Mouse (Mus musculus): Measurements from ENCODE around the gene Ncam1. TPM values are rescaled to one million over a fixed set of nuclear protein-coding genes. Genes with fewer than 3 reads are reported as not detected.

Gene Ncam1
- total RNA-seq, 2 experiments from 2014 or later: 36.8 to 51.7 TPM

GRCm38 (mm10) chr9:49529366-49529959 lies 269.3 kb downstream of the Ncam1 start:
- no peak for DNase-seq
- intact Hi-C loops (cut with DNase I; ENCODE audit: low total_unique reads): no loop called here

- intact Hi-C loops (cut with DNase I; ENCODE audit: low total_unique reads): no loop called here
- no peak for DNase-seq
Measured at GRCm38 (mm10) chr9:49528943-49529342, 269.8 kb downstream of the Ncam1 start.

GRCm38 (mm10) chr9:49528026-49528425 lies 270.7 kb downstream of the Ncam1 start:
- no peak for DNase-seq
- intact Hi-C loops (cut with DNase I; ENCODE audit: low total_unique reads): no loop called here

GRCm38 (mm10) chr9:49527340-49527739 lies 271.4 kb downstream of the Ncam1 start:
- intact Hi-C loops (cut with DNase I; ENCODE audit: low total_unique reads): no loop called here
- no peak for DNase-seq

GRCm38 (mm10) chr9:49524721-49525120 lies 274.0 kb downstream of the Ncam1 start:
- intact Hi-C loops (cut with DNase I; ENCODE audit: low total_unique reads): no loop called here

GRCm38 (mm10) chr9:49523881-49524280 lies 274.8 kb downstream of the Ncam1 start:
- intact Hi-C loops (cut with DNase I; ENCODE audit: low total_unique reads): no loop called here
- no peak for DNase-seq

More at GRCm38 (mm10) chr9:49524721-49525120, 274.0 kb downstream of the Ncam1 start:
- DNase-seq: no peak

- intact Hi-C loops (cut with DNase I; ENCODE audit: low total_unique reads): no loop called here
- DNase-seq: no peak
Measured at GRCm38 (mm10) chr9:49514306-49514705, 284.4 kb downstream of the Ncam1 start.

GRCm38 (mm10) chr9:49510666-49511065 lies 288.1 kb downstream of the Ncam1 start:
- no peak for DNase-seq

GRCm38 (mm10) chr9:49509628-49510027 lies 289.1 kb downstream of the Ncam1 start:
- no peak for DNase-seq
- intact Hi-C loops (cut with DNase I; ENCODE audit: low total_unique reads): no loop called here

More at GRCm38 (mm10) chr9:49510666-49511065, 288.1 kb downstream of the Ncam1 start:
- intact Hi-C loops (cut with DNase I; ENCODE audit: low total_unique reads): no loop called here

- intact Hi-C loops (cut with DNase I; ENCODE audit: low total_unique reads): no loop called here
- DNase-seq: no peak
Measured at GRCm38 (mm10) chr9:49509094-49509493, 289.6 kb downstream of the Ncam1 start.

GRCm38 (mm10) chr9:49507829-49508585 lies 290.7 kb downstream of the Ncam1 start:
- intact Hi-C loops (cut with DNase I; ENCODE audit: low total_unique reads): no loop called here
- DNase-seq: no peak

- no peak for DNase-seq
- intact Hi-C loops (cut with DNase I; ENCODE audit: low total_unique reads): no loop called here
Measured at GRCm38 (mm10) chr9:49504658-49505057, 294.1 kb downstream of the Ncam1 start.

GRCm38 (mm10) chr9:49502245-49502644 lies 296.5 kb downstream of the Ncam1 start:
- no peak for DNase-seq
- intact Hi-C loops (cut with DNase I; ENCODE audit: low total_unique reads): no loop called here

GRCm38 (mm10) chr9:49499878-49500277 lies 298.8 kb downstream of the Ncam1 start:
- no peak for DNase-seq
- intact Hi-C loops (cut with DNase I; ENCODE audit: low total_unique reads): loop anchor here (5.0 kb wide), 1 partner anchor 677 kb away; no protein-coding TSS in a partner anchor

- intact Hi-C loops (cut with DNase I; ENCODE audit: low total_unique reads): loop anchor here (5.0 kb wide), 1 partner anchor 943 kb away; no protein-coding TSS in a partner anchor
- DNase-seq: peak; percentile 55
Measured at GRCm38 (mm10) chr9:49493979-49494649, 304.6 kb downstream of the Ncam1 start.

- DNase-seq: no peak
- intact Hi-C loops (cut with DNase I; ENCODE audit: low total_unique reads): loop anchor here (5.0 kb wide), 1 partner anchor 947 kb away; no protein-coding TSS in a partner anchor
Measured at GRCm38 (mm10) chr9:49490609-49491008, 308.1 kb downstream of the Ncam1 start.

- intact Hi-C loops (cut with DNase I; ENCODE audit: low total_unique reads): loop anchor here (2.0 kb wide), 2 partner anchors 242 to 408 kb away; partner anchors contain the start of gene Tmprss5
- DNase-seq: peak; percentile 82
Measured at GRCm38 (mm10) chr9:49488912-49489895, 309.5 kb downstream of the Ncam1 start.

- DNase-seq: no peak
- intact Hi-C loops (cut with DNase I; ENCODE audit: low total_unique reads): loop anchor here (2.0 kb wide), 2 partner anchors 241 to 407 kb away; partner anchors contain the start of gene Tmprss5
Measured at GRCm38 (mm10) chr9:49488258-49488657, 310.5 kb downstream of the Ncam1 start.

GRCm38 (mm10) chr9:49487657-49487943 lies 311.1 kb downstream of the Ncam1 start:
- intact Hi-C loops (cut with DNase I; ENCODE audit: low total_unique reads): no loop called here
- DNase-seq: no peak

All from gastrocnemius, postnatal 14 days (tissue).